In genomic region chr2:48767778-48768177, GRCm38 (mm10) we compare ENCODE assay signal across 16 mouse cellular contexts. TPM values are rescaled to one million over a fixed set of nuclear protein-coding genes. Genes with fewer than 3 reads are reported as not detected.
A peak's percentile ranks its signal among the peaks of the same experiment; 100 is the strongest.
DNase-seq lines count a peak whose midpoint lies in the region; ATAC-seq lines count a peak whose summit lies in the region.
"Had no signal": no experiment of that assay in that cellular context is flagged by ENCODE, and none has a peak within 500 bp of the region (broad histone marks: within the 10 kb centered on the region; RNA-seq: fewer than 3 reads in every experiment).

No protein-coding gene starts in this region.

- intact Hi-C loops in left cerebral cortex, postnatal 36 days (cut with DNase I), result no loop called here

- no peak overlapping the region for H3K9ac ChIP-seq in embryonic facial prominence, embryonic 14.5 days (ENCODE audit: low read depth, low read length)
- H3K9ac ChIP-seq: kidney, embryonic 15.5 days; limb, embryonic 13.5 days; stomach, embryonic 15.5 days had no signal

- no peak overlapping the region for H3K27ac ChIP-seq in embryonic facial prominence, embryonic 14.5 days (replicated peaks; ENCODE audit: low read depth, low read length)
- H3K27ac ChIP-seq in embryonic facial prominence, embryonic 10.5 days (replicated peaks), result no peak overlapping the region
- H3K27ac ChIP-seq: heart, adult 2 months; kidney, embryonic 15.5 days; limb, embryonic 13.5 days; stomach, embryonic 15.5 days had no signal

- H3K36me3 ChIP-seq in embryonic facial prominence, embryonic 14.5 days (ENCODE audit: control insufficient read depth, insufficient read depth, low read length), result no peaks in the 10 kb centered on the region
- H3K36me3 ChIP-seq in embryonic facial prominence, embryonic 10.5 days (replicated peaks), result no peaks in the 10 kb centered on the region
- H3K36me3 ChIP-seq: kidney, embryonic 15.5 days; limb, embryonic 13.5 days; stomach, embryonic 15.5 days had no signal

- H3K4me3 ChIP-seq in embryonic facial prominence, embryonic 14.5 days (ENCODE audit: low read depth, low read length), result no peak overlapping the region
- no peak overlapping the region for H3K4me3 ChIP-seq in embryonic facial prominence, embryonic 10.5 days
- H3K4me3 ChIP-seq: heart, adult 2 months; kidney, embryonic 15.5 days; limb, embryonic 13.5 days; stomach, embryonic 15.5 days had no signal

- DNase-seq in embryonic facial prominence, embryonic 14.5 days (ENCODE audit: low spot score), result peak; percentile 12
- DNase-seq in embryonic facial prominence, embryonic 10.5 days (ENCODE audit: low spot score), result no peak
- DNase-seq in layer of hippocampus, adult 9-11 months, result peak; percentile 10
- no peak for DNase-seq in layer of hippocampus, postnatal 36 days
- DNase-seq in brain, adult 2 months (ENCODE audit: low read depth, low spot score), result peak; percentile 68
- DNase-seq in left cerebral cortex, postnatal 36 days (ENCODE audit: low spot score in 2 of 2), result peak; percentile 6 to 18
- no peak for DNase-seq in ovary, adult 18-20 months (ENCODE audit: low spot score)
- no peak for DNase-seq in cerebellum, adult 9-10 months
- DNase-seq: cerebellum, postnatal 14 days; heart, adult 2 months; lung, adult 2 months; thymus, postnatal 25 days had no signal

- H3K4me1 ChIP-seq in embryonic facial prominence, embryonic 14.5 days (ENCODE audit: control insufficient read depth, insufficient read depth, low read length), result no peaks in the 10 kb centered on the region
- no peaks in the 10 kb centered on the region for H3K4me1 ChIP-seq in embryonic facial prominence, embryonic 10.5 days
- H3K4me1 ChIP-seq: kidney, embryonic 15.5 days; limb, embryonic 13.5 days; stomach, embryonic 15.5 days had no signal

- WGBS in embryonic facial prominence, embryonic 14.5 days, result 85% methylated on average over 2 of the region's 2 CpGs
- 94% methylated on average over 2 of the region's 2 CpGs for WGBS in embryonic facial prominence, embryonic 10.5 days

- no peaks in the 10 kb centered on the region for H3K27me3 ChIP-seq in embryonic facial prominence, embryonic 14.5 days (replicated peaks; ENCODE audit: control insufficient read depth, insufficient read depth, low read length)
- H3K27me3 ChIP-seq in embryonic facial prominence, embryonic 10.5 days (replicated peaks; ENCODE audit: low read depth, poor library complexity, severe bottlenecking), result no peaks in the 10 kb centered on the region
- H3K27me3 ChIP-seq: kidney, embryonic 15.5 days; limb, embryonic 13.5 days; stomach, embryonic 15.5 days had no signal

- no peak for ATAC-seq in embryonic facial prominence, embryonic 14.5 days (ENCODE audit: low read depth)

- H3K9me3 ChIP-seq in embryonic facial prominence, embryonic 14.5 days (ENCODE audit: control insufficient read depth, low read length), result no peaks in the 10 kb centered on the region
- H3K9me3 ChIP-seq in embryonic facial prominence, embryonic 10.5 days, result no peaks in the 10 kb centered on the region
- H3K9me3 ChIP-seq: kidney, embryonic 15.5 days; limb, embryonic 13.5 days; stomach, embryonic 15.5 days had no signal

- H3K4me2 ChIP-seq in embryonic facial prominence, embryonic 14.5 days (ENCODE audit: low read depth, low read length), result no peak overlapping the region
- H3K4me2 ChIP-seq: kidney, embryonic 15.5 days; limb, embryonic 13.5 days; midbrain, embryonic 11.5 days; stomach, embryonic 15.5 days had no signal

RNA-seq across cellular contexts. Expression of gene Acvr2a, which starts 46.1 kb away (rescaled TPM):
- polyA plus RNA-seq in embryonic facial prominence, embryonic 14.5 days (2014; fragmentation: Nextera tagmentation; extraction: Ambion mirVana), result 19.6 and 25.3 TPM in 2 replicates
- polyA plus RNA-seq in embryonic facial prominence, embryonic 10.5 days (2016; fragmentation: Nextera tagmentation; extraction: Ambion mirVana), result 21.1 and 21.2 TPM in 2 replicates
- 10 to 100 TPM; 43.8 to 45.0 TPM for total RNA-seq in layer of hippocampus, postnatal 36 days (2021)
- 10 to 100 TPM; 38.1 to 49.7 TPM for total RNA-seq in left cerebral cortex, postnatal 36 days (2021)

Comparison
In these comparisons a context has a peak if more than half of its experiments do, and no peak if none do; other contexts are left out.
1. DNase-seq: peak in embryonic facial prominence, embryonic 14.5 days (single experiment), layer of hippocampus, adult 9-11 months (single experiment), brain, adult 2 months (single experiment) and left cerebral cortex, postnatal 36 days (2 of 2); none in embryonic facial prominence, embryonic 10.5 days (single experiment), layer of hippocampus, postnatal 36 days (0 of 2), ovary, adult 18-20 months (single experiment) and cerebellum, adult 9-10 months (single experiment).